Mouse (Mus musculus): ENCODE data around the gene Atxn7l3.

The Atxn7l3 gene

GRCm38 (mm10) chr11:102296491-102297472 lies at the start of gene Atxn7l3:
Gene Atxn7l3, minus strand, starts transcription at chr11:102296631.
- peak; percentile 99 for DNase-seq (ENCODE audit: low spot score)

- DNase-seq (ENCODE audit: low spot score): no peak
Measured at GRCm38 (mm10) chr11:102344458-102344857, 48.0 kb upstream of the Atxn7l3 start.

- no peak for DNase-seq (ENCODE audit: low spot score)
Measured at GRCm38 (mm10) chr11:102342742-102343141, 46.3 kb upstream of the Atxn7l3 start.

- no peak for DNase-seq (ENCODE audit: low spot score)
Measured at GRCm38 (mm10) chr11:102341101-102341500, 44.7 kb upstream of the Atxn7l3 start.

GRCm38 (mm10) chr11:102339624-102340023 lies 43.2 kb upstream of the Atxn7l3 start:
- no peak for DNase-seq (ENCODE audit: low spot score)

- DNase-seq (ENCODE audit: low spot score): no peak
Measured at GRCm38 (mm10) chr11:102339195-102339594, 42.8 kb upstream of the Atxn7l3 start.

- DNase-seq (ENCODE audit: low spot score): no peak
Measured at GRCm38 (mm10) chr11:102338561-102338960, 42.1 kb upstream of the Atxn7l3 start.

- DNase-seq (ENCODE audit: low spot score): no peak
Measured at GRCm38 (mm10) chr11:102337921-102338320, 41.5 kb upstream of the Atxn7l3 start.

GRCm38 (mm10) chr11:102336191-102336590 lies 39.8 kb upstream of the Atxn7l3 start:
- DNase-seq (ENCODE audit: low spot score): no peak

GRCm38 (mm10) chr11:102334973-102335700 lies 38.7 kb upstream of the Atxn7l3 start:
- DNase-seq (ENCODE audit: low spot score): no peak

- DNase-seq (ENCODE audit: low spot score): no peak
Measured at GRCm38 (mm10) chr11:102334010-102334409, 37.6 kb upstream of the Atxn7l3 start.

GRCm38 (mm10) chr11:102333061-102333460 lies 36.6 kb upstream of the Atxn7l3 start:
- DNase-seq (ENCODE audit: low spot score): no peak

- DNase-seq (ENCODE audit: low spot score): no peak
Measured at GRCm38 (mm10) chr11:102331806-102332205, 35.4 kb upstream of the Atxn7l3 start.

- no peak for DNase-seq (ENCODE audit: low spot score)
Measured at GRCm38 (mm10) chr11:102330039-102330438, 33.6 kb upstream of the Atxn7l3 start.

- no peak for DNase-seq (ENCODE audit: low spot score)
Measured at GRCm38 (mm10) chr11:102329518-102329917, 33.1 kb upstream of the Atxn7l3 start.

- DNase-seq (ENCODE audit: low spot score): no peak
Measured at GRCm38 (mm10) chr11:102327839-102328238, 31.4 kb upstream of the Atxn7l3 start.

- no peak for DNase-seq (ENCODE audit: low spot score)
Measured at GRCm38 (mm10) chr11:102327250-102327649, 30.8 kb upstream of the Atxn7l3 start.

- no peak for DNase-seq (ENCODE audit: low spot score)
Measured at GRCm38 (mm10) chr11:102323516-102323915, 27.1 kb upstream of the Atxn7l3 start.

GRCm38 (mm10) chr11:102321931-102322330 lies 25.5 kb upstream of the Atxn7l3 start:
- DNase-seq (ENCODE audit: low spot score): no peak

GRCm38 (mm10) chr11:102320686-102321005 lies 24.2 kb upstream of the Atxn7l3 start:
- peak; percentile 48 for DNase-seq (ENCODE audit: low spot score)

GRCm38 (mm10) chr11:102319941-102320685 lies 23.7 kb upstream of the Atxn7l3 start:
- DNase-seq (ENCODE audit: low spot score): peak; percentile 83

GRCm38 (mm10) chr11:102319410-102319792 lies 23.0 kb upstream of the Atxn7l3 start, which contains the start of gene Ubtf:
Gene Ubtf, minus strand, starts transcription at chr11:102319742.
- peak; percentile 79 for DNase-seq (ENCODE audit: low spot score)
